Mouse (Mus musculus): ENCODE results near the gene Ankmy1.

Ankmy1 gene

DNA sequence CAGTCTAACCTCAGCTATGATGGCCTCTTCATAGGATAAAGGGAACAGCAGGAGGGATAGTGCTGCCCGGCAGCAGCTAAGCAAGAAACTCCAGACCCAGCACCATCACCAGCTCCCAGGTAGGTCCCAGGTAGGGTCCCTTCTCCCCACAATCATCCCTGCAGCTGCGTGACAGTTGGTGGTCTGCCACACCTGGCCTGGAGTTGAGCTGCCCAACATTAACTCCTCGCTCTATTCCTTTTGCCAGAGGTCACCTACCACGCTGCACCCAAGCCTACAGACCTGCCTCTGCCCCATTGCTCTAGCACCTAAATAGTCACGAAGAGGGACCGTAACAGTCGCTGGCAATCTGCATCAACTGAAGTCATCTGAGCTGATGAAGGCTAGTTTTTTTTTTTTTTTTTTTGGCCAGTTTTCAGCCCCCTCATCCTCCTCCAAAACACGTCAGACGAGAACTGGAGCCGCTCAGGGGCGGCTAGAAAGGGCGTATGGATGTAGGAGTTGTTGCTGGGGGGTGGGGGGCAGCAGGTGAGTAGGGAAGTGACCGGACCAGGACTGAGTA, 72.0 kb downstream of the Ankmy1 start:
- no peak for DNase-seq (ENCODE audit: low spot score in 2 of 2)

DNA sequence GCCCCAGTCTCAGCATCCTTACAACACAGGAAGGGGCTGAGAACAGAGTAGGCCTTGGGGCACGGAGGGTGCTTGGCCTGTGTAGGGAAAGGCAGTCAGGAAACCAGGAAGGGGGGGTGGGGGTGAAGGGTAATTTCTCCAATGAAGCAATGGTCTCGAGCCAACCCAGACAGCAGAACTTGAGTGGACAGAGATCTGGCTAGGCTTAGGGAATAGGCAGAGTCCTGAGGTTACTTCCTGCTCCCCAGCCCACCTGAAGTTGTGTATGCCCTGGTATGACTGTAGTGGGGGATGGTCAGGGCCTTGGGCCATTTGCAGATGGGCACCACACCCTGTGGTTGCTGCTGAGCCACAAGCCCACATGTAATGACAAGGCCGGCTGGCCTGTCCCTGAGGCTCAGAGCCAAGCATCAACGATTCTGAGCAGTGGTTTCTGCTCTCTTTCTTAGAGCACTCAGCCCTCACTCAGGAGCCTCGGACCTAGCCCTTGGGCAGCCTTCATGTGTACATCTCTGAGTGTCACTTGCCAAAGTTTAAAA, 86.9 kb downstream of the Ankmy1 start:
- no peak for DNase-seq (ENCODE audit: low spot score in 2 of 2)

- no peak for DNase-seq (ENCODE audit: low spot score in 2 of 2)
Observed at GRCm38 (mm10) chr1:92815100-92815499, 87.6 kb downstream of the Ankmy1 start.

GRCm38 (mm10) chr1:92814319-92814718, 88.4 kb downstream of the Ankmy1 start:
- DNase-seq (ENCODE audit: low spot score in 2 of 2), result no peak
